Mouse (Mus musculus) lung, postnatal 0 days (tissue): ENCODE data around the gene Kif5c. TPM values are rescaled to one million over a fixed set of nuclear protein-coding genes. Genes with fewer than 3 reads are reported as not detected.

Source experiments
- ATAC-seq: fragments of 200-750 bp; cut with Nextera tagmentation; 2 replicates; pipeline ENCODE4 v1.8.0; 2017; ENCODE audit warnings: moderate library complexity
- DNase-seq: peaks from one replicate; pipeline ENCODE4 v3.0.0-alpha.2; 2016; ENCODE audit warnings: low spot score
- H3K27ac ChIP-seq: fragments of 300-500 bp; sonication (generic); 2 replicates; pipeline ENCODE4 v1.5.1; 2014; ENCODE audit warnings: antibody characterized with exemption, mild to moderate bottlenecking, low read length, mixed read lengths
- H3K27me3 ChIP-seq: fragments of 300-500 bp; sonication (generic); replicated peaks from 2 replicates; pipeline ENCODE4 v1.6.1; 2014; ENCODE audit warnings: low read length, mixed read lengths; ENCODE audit not compliant: insufficient read depth
- H3K36me3 ChIP-seq: fragments of 300-500 bp; sonication (generic); 2 replicates; pipeline ENCODE4 v1.6.1; 2014; ENCODE audit warnings: low read length, mixed read lengths; ENCODE audit not compliant: insufficient read depth
- H3K4me1 ChIP-seq: fragments of 300-500 bp; sonication (generic); 2 replicates; pipeline ENCODE4 v1.6.1; 2014; ENCODE audit warnings: antibody characterized with exemption, low read depth, low read length, mixed read lengths; ENCODE audit not compliant: insufficient read depth
- H3K4me2 ChIP-seq: fragments of 300-500 bp; sonication (generic); replicated peaks from 2 replicates; pipeline ENCODE4 v1.6.1; 2014; ENCODE audit warnings: low read depth, mild to moderate bottlenecking, low read length, moderate library complexity, mixed read lengths
- H3K4me3 ChIP-seq: fragments of 300-500 bp; sonication (generic); 2 replicates; pipeline ENCODE4 v1.5.1; 2014; ENCODE audit warnings: low read depth, low read length
- H3K9ac ChIP-seq: fragments of 300-500 bp; sonication (generic); replicated peaks from 2 replicates; pipeline ENCODE4 v1.6.1; 2014; ENCODE audit warnings: low read depth, mild to moderate bottlenecking
- H3K9me3 ChIP-seq: fragments of 300-500 bp; sonication (generic); 2 replicates; pipeline ENCODE4 v1.6.1; 2016; ENCODE audit warnings: low read length, mixed read lengths
- CTCF ChIP-seq: IDR thresholded peaks from 2 replicates; pipeline ENCODE4 v1.5.1; 2016; ENCODE audit warnings: antibody characterized with exemption, mild to moderate bottlenecking
- EP300 ChIP-seq: IDR thresholded peaks from 2 replicates; pipeline ENCODE4 v1.6.1; 2016; ENCODE audit warnings: antibody characterized with exemption, mild to moderate bottlenecking, control low read depth
- WGBS: fragments of 180-500 bp; shearing (Covaris S2); extraction: QIAGEN DNeasy Blood & Tissue Kit; methylation state at CpG from one replicate; pipeline ENCODE4 v1.1.7; 2014; 5-methylcytosine and 5-hydroxymethylcytosine counted together
- polyA plus RNA-seq: library from polyadenylated mRNA; unstranded; fragments of >200 nt; fragmentation: Nextera tagmentation; extraction: Ambion mirVana; gene quantifications from 2 replicates; pipeline ENCODE4 v1.2.1, GENCODE M21; 2015

Gene Kif5c
- polyA plus RNA-seq, 1 experiment from 2014 or later: 0.17 TPM

- H3K4me1 ChIP-seq: no peaks in the 10 kb centered on the region
- no peak overlapping the region for H3K4me3 ChIP-seq
- WGBS: 66% methylated on average over 16 of the region's 16 CpGs
- no peak overlapping the region for H3K4me2 ChIP-seq
- no peak overlapping the region for H3K9ac ChIP-seq
- ATAC-seq (no peak), DNase-seq (no peak)
- H3K27me3 ChIP-seq: 0 out of 2 replicates have a peak, but pooled peaks cover 3% of the 10 kb centered on the region
- no peaks in the 10 kb centered on the region for H3K36me3 ChIP-seq
- no peaks in the 10 kb centered on the region for H3K9me3 ChIP-seq
- H3K27ac ChIP-seq: no peak overlapping the region
- no peak for TF ChIP-seq EP300
- no peak for TF ChIP-seq CTCF
Measured at GRCm38 (mm10) chr2:49741895-49742734, 123.0 kb downstream of the Kif5c start.

GRCm38 (mm10) chr2:49742919-49743318 lies 123.8 kb downstream of the Kif5c start:
- Histone ChIP-seq H3K27ac (no peak overlapping the region), H3K36me3 (no peaks in the 10 kb centered on the region), H3K4me3 (no peak overlapping the region), H3K4me2 (no peak overlapping the region), H3K4me1 (no peaks in the 10 kb centered on the region), H3K9ac (no peak overlapping the region), H3K27me3 (0 out of 2 replicates have a peak, but pooled peaks cover 3% of the 10 kb centered on the region), H3K9me3 (no peaks in the 10 kb centered on the region)
- no peak for ATAC-seq
- no peak for DNase-seq
- 68% methylated on average over 4 of the region's 4 CpGs for WGBS
- TF ChIP-seq CTCF (no peak), EP300 (no peak)

GRCm38 (mm10) chr2:49743775-49744174 lies 124.7 kb downstream of the Kif5c start:
- Histone ChIP-seq H3K4me3 (no peak overlapping the region), H3K9me3 (no peaks in the 10 kb centered on the region), H3K4me2 (no peak overlapping the region), H3K4me1 (no peaks in the 10 kb centered on the region), H3K9ac (no peak overlapping the region), H3K36me3 (no peaks in the 10 kb centered on the region), H3K27me3 (0 out of 2 replicates have a peak, but pooled peaks cover 3% of the 10 kb centered on the region), H3K27ac (no peak overlapping the region)
- DNase-seq (no peak), ATAC-seq (no peak)
- TF ChIP-seq CTCF (no peak), EP300 (no peak)
- 62% methylated on average over 6 of the region's 6 CpGs for WGBS

GRCm38 (mm10) chr2:49744251-49745093 lies 125.4 kb downstream of the Kif5c start:
- peak; percentile 37 for ATAC-seq
- WGBS: 53% methylated on average over 11 of the region's 11 CpGs
- TF ChIP-seq CTCF: no peak
- no peak for TF ChIP-seq EP300
- Histone ChIP-seq H3K36me3 (no peaks in the 10 kb centered on the region), H3K27me3 (0 out of 2 replicates have a peak, but pooled peaks cover 3% of the 10 kb centered on the region), H3K4me2 (no peak overlapping the region), H3K4me1 (no peaks in the 10 kb centered on the region), H3K4me3 (no peak overlapping the region), H3K27ac (no peak overlapping the region), H3K9me3 (no peaks in the 10 kb centered on the region), H3K9ac (no peak overlapping the region)
- no peak for DNase-seq

- Histone ChIP-seq H3K4me2 (no peak overlapping the region), H3K36me3 (no peaks in the 10 kb centered on the region), H3K9me3 (no peaks in the 10 kb centered on the region), H3K27me3 (0 out of 2 replicates have a peak, but pooled peaks cover 3% of the 10 kb centered on the region), H3K4me3 (no peak overlapping the region), H3K4me1 (no peaks in the 10 kb centered on the region), H3K9ac (no peak overlapping the region), H3K27ac (no peak overlapping the region)
- WGBS: 65% methylated on average over 14 of the region's 14 CpGs
- ATAC-seq (no peak), DNase-seq (no peak)
- TF ChIP-seq CTCF: no peak
- TF ChIP-seq EP300: no peak
Measured at GRCm38 (mm10) chr2:49745094-49745781, 126.1 kb downstream of the Kif5c start.
